Mouse (Mus musculus): Measurements from ENCODE around the gene Blcap. TPM values are rescaled to one million over a fixed set of nuclear protein-coding genes. Genes with fewer than 3 reads are reported as not detected.
"Not testable (repeated sequence)": the region's sequence is repeated elsewhere in the genome, so short reads cannot be mapped to it uniquely, and the experiment has no call there.

The Blcap gene
- total RNA-seq (2021): 10 to 100 TPM; 59.0 to 59.5 TPM
- long read RNA-seq, experiment 1, transcript Blcap-202 (2 exons, 2,056 nt): major isoform, 122 of 132 reads
- long read RNA-seq, experiment 1, partial matches to known transcripts: 0 of 132 reads
- long read RNA-seq, experiment 1, other reads (novel, unspliced or antisense): 7 of 132 reads
- long read RNA-seq, experiment 2, transcript Blcap-202 (2 exons, 2,056 nt): major isoform, 115 of 127 reads
- long read RNA-seq, experiment 2, partial matches to known transcripts: 0 of 127 reads
- long read RNA-seq, experiment 2, other reads (novel, unspliced or antisense): 10 of 127 reads

DNA sequence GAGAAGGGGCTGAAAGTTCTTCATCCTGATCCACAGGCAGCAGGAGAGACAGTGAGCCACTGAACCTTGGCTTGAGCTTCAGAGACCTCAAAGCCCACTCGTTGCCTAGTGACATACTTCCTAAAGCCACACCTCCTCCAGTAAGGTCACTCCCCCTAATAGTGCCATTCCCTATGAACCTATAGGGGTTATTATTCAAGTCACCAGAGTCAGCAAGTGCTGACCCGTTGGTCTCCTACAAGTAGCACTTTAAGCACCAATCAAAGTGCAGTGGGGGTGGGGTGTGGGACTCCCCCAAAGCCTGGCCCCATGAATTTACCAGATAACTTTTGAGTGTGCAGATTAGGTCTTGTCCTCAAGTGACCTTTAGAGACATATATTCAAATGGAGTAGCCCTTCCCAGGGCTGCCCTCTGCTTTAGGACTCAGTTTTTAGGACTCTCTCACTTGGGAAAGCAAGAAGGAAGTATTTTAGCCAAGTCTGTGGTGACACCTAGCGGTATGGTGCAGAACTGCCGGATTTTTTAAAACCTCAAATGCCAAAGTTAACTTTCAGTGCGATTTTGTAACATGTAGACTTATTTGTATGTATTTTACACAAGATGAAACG, at the start of gene Blcap:
Gene Blcap, minus strand, starts transcription at position 51 of the 609 bp plus-strand sequence.
- intact Hi-C loops (cut with DNase I): loop anchor here (1.0 to 2.0 kb wide), 4 partner anchors 91 to 279 kb away; no protein-coding TSS in a partner anchor
- DNase-seq: peak; percentile 36 to 66

- intact Hi-C loops (cut with DNase I): no loop called here
- no peak for DNase-seq
Measured at GRCm38 (mm10) chr2:157618393-157618792, 47.3 kb upstream of the Blcap start.

DNA sequence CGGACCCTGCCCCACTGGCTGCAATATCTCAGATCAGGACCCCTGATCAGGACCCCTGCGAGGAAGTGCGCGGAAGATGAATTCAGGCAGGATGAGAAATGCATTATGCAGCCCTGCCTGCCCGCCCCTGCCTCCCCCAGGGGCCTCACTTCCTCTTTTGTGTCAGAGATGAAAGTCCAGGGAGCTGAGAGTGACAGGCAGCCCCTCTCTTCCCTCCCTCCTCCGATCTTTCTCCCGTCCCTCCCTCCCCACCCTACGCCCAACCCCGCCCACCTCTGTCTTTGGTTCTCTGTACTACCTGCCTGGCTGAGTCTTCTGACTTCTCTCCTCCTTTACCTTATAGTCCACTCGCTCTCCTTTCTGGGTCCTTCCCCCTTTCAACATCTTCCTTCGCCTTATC, 42.9 kb upstream of the Blcap start:
- intact Hi-C loops (cut with DNase I): no loop called here
- DNase-seq: no peak

GRCm38 (mm10) chr2:157611735-157612134, 40.7 kb upstream of the Blcap start:
- intact Hi-C loops (cut with DNase I): no loop called here
- no peak for DNase-seq

DNA sequence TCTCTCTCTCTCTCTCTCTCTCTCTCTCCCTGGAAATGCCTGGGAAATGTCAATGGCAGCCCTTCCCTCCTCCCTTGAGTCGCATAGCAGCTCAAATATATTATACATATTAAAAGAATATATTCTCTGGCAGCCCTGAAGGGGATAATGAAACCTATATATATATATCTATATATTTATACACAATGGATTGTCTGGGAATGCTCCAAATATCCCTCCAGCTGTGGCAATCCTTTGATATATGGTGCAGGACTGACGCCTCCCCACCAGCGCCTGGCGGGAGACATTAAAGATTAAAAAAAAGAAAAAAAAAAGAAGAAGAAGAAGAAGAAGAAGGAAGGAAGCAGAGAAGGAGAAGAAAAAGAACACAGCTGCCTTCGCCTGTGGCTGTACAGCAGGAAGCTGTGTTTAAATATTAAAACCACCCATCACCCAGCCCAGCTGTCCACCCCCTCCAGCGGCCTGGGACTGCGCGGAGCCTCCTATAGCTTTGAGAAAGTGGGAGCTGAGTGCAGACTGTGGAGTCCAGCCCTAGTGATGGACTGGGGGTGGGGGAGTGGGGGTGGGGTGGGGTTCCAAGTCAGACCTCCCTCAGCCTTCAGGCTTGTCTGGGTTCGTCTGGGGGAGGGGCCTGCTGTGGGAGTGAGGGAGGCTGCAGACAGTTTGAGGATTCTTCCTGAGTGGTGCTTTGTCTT, 36.6 kb upstream of the Blcap start:
- DNase-seq: no peak
- intact Hi-C loops (cut with DNase I): loop anchor here (10.0 kb wide), 2 partner anchors 337 to 597 kb away; no protein-coding TSS in a partner anchor

- peak; percentile 82 to 88 for DNase-seq
- intact Hi-C loops (cut with DNase I): loop anchor here (10.0 kb wide), 2 partner anchors 340 to 600 kb away; no protein-coding TSS in a partner anchor
Measured at GRCm38 (mm10) chr2:157605025-157605675, 34.1 kb upstream of the Blcap start.

- DNase-seq: peak; percentile 12 to 14
- intact Hi-C loops (cut with DNase I): loop anchor here (10.0 kb wide), 2 partner anchors 343 to 603 kb away; no protein-coding TSS in a partner anchor
Measured at GRCm38 (mm10) chr2:157601435-157601839, 30.4 kb upstream of the Blcap start.

DNA sequence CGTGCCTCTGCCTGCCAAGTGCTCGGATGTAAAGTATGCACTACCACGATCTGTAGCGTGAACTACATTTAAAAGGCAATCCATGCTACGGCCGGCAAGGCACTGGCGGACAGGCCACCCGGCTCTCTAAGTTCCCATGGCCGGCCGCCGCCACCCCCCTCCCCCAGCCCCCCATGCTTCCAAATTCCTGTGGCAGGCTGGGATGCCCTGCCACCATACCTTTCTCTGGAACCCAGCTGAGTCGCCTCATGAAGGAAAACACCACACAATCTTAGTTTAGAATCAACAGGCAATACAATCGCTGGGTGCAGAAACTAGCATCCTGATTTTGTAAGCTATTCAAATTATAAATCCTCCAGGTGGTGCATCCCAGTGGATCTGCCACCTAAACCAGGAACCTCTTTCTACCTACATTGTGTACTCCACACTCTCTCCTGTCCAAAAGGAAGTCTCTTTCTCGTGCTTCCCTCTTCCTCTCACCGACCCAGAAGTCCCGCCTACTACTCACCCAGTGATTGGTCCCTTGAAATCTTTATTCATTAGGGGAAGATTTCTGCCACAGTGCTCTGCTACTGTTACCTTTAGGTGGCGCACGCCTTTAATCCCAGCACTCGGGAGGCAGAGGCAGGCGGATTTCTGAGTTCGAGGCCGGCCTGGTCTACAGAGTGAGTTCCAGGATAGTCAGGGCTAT, 25.9 kb upstream of the Blcap start:
- intact Hi-C loops (cut with DNase I): no loop called here
- no peak for DNase-seq

DNA sequence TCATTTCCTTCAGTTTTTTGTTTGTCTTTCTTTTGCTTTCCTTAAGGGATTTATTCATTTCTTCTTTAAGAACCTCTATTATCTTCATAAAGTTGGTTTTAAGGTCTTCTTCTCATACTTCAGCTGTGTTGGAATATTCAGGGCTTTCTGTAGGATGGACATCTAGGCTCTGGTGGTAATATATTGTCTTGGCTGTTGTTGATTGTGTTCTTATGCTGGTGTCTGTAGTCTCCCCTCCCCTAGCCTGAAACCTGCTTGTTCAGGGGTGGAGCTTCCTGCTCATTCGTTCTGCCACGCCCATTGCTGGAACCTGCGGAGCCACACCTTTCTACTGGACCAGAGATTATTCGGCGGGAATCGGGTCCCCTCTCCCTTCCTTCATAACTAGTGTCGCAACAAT, 14.3 kb upstream of the Blcap start:
- intact Hi-C loops (cut with DNase I); DNase-seq: not testable (repeated sequence)

DNA sequence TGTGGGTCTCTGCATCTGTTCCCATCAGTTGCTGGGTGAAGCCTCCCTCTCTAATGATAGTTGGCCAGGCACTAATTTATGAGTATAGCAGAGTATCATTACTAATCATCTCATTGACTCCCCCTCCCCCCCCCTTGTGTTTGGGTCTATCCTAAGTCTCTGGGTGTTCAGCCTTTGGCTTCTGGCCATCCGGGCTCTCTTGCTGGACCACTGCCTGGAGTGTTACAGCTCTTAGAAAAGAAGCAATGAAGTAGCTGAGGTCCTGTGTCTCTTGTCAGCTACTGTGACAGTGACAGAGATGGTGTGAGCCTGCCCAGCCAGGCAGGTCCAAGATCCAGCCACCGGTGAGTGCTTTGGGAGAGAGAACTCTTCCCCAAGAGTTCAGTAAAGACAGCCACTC, 1.7 kb upstream of the Blcap start:
- intact Hi-C loops (cut with DNase I): no loop called here
- no peak for DNase-seq

- DNase-seq: no peak
- intact Hi-C loops (cut with DNase I): loop anchor here (2.0 kb wide), 1 partner anchor 277 kb away; no protein-coding TSS in a partner anchor
Measured at GRCm38 (mm10) chr2:157569796-157570485, 1.1 kb downstream of the Blcap start.

- intact Hi-C loops (cut with DNase I): no loop called here
- DNase-seq: no peak
Measured at GRCm38 (mm10) chr2:157568881-157569280, 2.2 kb downstream of the Blcap start.

GRCm38 (mm10) chr2:157567235-157567961, 3.7 kb downstream of the Blcap start:
- intact Hi-C loops (cut with DNase I): no loop called here

DNA sequence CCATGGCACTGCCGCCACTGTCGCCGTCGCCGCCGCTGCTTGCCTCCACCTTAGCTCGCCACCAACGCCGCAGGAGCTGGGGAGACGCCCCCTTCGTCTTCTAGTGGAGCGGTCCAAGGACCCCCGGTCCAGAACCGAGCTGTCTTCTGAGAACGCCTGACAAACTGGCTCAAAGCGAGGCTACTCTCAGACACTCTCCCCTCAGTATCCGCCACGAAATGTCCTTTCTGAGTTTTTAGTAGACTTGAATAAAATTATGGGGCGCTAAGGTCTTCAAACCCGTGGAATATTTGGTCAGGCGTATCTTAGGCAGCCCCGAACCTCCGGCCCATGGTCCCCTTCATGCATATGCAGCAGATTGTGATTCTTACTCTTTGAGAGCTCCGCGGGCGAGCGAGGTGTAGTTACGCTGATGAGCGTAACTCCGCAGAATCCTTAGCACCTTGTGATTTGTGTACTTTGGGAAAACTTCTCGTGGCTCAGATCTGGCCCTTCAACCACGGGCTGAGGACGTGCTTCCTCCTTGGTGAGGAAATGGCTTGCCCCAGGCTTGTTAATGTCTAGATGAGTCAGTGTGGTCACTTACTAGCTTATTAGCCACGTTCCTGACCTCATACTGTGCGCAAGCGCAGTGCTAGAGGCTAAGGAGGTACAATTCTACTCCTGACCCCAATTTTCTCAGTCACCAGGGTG, 4.7 kb downstream of the Blcap start:
- peak; percentile 85 to 90 for DNase-seq
- intact Hi-C loops (cut with DNase I): no loop called here

More at GRCm38 (mm10) chr2:157567235-157567961, 3.7 kb downstream of the Blcap start:
- no peak for DNase-seq

DNA sequence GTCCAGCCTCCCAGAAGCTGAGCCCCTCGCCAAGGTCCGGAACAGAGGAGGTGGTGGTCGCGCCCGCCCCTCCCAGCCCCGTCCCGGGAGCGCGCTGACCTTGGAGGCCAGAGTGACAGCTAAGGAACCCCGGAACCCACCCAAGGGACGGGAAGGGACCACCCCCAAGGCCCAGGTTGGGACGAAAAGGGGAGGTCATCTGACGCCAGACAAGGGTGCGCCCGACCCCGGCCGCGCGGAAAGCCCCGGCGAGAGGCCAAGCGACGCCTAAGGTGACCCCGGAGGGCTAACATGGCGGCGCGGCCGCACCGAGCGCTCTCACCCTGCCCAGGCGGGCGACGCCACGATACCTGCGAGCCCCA, 5.2 kb downstream of the Blcap start:
- no peak for DNase-seq
- intact Hi-C loops (cut with DNase I): no loop called here

DNA sequence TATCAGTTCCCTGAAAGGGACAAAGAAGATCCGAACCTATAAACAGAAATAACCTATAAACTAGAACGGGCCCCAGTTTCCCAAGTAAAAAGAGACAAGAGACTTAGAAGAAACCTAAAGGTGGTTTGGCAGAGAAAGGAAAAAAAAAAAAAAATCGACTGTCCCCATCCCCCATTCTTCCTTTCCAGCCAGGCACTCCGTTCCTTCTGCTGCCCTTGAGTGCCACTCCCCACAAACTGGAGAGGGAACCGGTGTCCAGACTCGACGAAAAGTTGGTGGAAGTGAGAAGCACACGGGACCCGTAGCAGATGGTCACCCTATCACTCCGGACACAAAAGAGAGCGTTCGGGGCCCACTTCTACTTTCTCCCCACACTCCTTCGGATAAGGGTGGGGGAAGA, 5.6 kb downstream of the Blcap start:
- intact Hi-C loops (cut with DNase I): no loop called here
- DNase-seq: peak in 1 of 2 experiments; percentile 24

GRCm38 (mm10) chr2:157564723-157565122, 6.4 kb downstream of the Blcap start:
- intact Hi-C loops (cut with DNase I): no loop called here
- DNase-seq: no peak

- intact Hi-C loops (cut with DNase I): no loop called here
- no peak for DNase-seq
Measured at GRCm38 (mm10) chr2:157563031-157563430, 8.0 kb downstream of the Blcap start.
